Mouse (Mus musculus) ES-Bruce4 (cell line): ENCODE results near the gene Rptor.

Experiments
- CTCF ChIP-seq: IDR thresholded peaks from one replicate; pipeline ENCODE4 v1.8.1; 2011; ENCODE audit warnings: low read depth, low read length
- EP300 ChIP-seq: IDR thresholded peaks from 2 replicates; pipeline ENCODE4 v1.6.1; 2011; ENCODE audit warnings: low read depth, low read length; ENCODE audit not compliant: insufficient read depth
- POLR2A ChIP-seq: IDR thresholded peaks from one replicate; pipeline ENCODE4 v1.8.1; 2011; ENCODE audit warnings: low read length; ENCODE audit not compliant: insufficient read depth

DNA sequence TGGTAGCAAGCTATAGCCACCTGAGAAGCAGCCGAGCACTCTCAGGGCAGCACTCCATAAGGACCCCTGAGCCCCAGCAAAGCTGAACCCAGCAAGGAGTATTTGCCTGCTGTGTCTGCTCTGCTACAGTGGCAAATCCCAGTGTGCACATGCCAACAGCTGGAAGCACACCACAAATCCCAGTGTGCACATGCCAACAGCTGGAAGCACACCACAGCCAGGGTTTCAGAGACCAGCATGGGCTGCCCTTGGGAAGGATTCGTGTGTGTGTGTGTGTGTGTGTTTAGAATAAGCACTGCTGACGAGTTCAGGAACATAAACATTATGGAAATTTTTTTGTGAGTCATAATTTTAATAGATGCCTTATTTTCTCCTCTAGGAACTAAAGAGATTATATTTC lies 265.4 kb downstream of the Rptor start:
- TF ChIP-seq POLR2A (no peak), CTCF (no peak), EP300 (no peak)
